Mouse (Mus musculus): Measurements from ENCODE around the gene Hist1h2bh. TPM values are rescaled to one million over a fixed set of nuclear protein-coding genes. Genes with fewer than 3 reads are reported as not detected.
"Not testable (repeated sequence)": the region's sequence is repeated elsewhere in the genome, so short reads cannot be mapped to it uniquely, and the experiment has no call there.

Gene Hist1h2bh
- polyA plus RNA-seq (2012; rRNA removed), result 2.4 and 5.1 TPM in 2 replicates

DNA sequence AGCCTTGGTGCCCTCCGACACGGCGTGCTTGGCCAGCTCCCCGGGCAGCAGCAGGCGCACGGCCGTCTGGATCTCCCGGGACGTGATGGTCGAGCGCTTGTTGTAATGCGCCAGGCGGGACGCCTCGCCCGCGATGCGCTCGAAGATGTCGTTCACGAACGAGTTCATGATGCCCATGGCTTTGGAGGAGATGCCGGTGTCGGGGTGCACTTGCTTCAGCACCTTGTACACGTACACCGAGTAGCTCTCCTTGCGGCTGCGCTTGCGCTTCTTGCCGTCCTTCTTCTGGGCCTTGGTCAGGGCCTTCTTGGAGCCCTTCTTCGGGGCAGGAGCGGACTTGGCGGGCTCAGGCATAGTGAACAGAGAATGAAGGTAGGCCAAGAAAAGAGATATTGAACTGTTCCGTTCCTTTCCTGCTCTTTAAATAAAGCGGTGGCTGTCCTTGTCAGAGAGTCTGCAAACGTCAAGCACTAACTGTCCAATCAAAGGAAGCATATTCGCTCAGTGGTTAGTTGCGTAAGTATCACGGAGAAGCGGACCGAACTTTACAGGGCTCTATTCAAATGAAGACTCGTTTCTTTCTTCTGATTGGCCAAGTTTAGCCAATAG lies at the start of gene Hist1h2bh:
TSS of gene Hist1h2bh (minus strand) at position 394 of the 609 bp plus-strand sequence.
- H3K27me3 ChIP-seq (ENCODE audit: control insufficient read depth, insufficient read depth, low read length); H3K36me3 ChIP-seq (ENCODE audit: control insufficient read depth, insufficient read depth, low read length); H3K4me1 ChIP-seq (ENCODE audit: control insufficient read depth, insufficient read depth, insufficient read length, low read length): not testable (repeated sequence)
- peak within 1 kb of the TSS; percentile 92 for H3K27ac ChIP-seq (ENCODE audit: insufficient read depth, low read depth, low read length)
- peak; percentile 53; the same call in 1 of the 2 replicates for TF ChIP-seq POLR2A (IDR thresholded peaks at IDR 0.05; ENCODE audit: low read depth, low read length)
- H3K4me3 ChIP-seq (ENCODE audit: low read depth, low read length), result peak within 1 kb of the TSS; percentile 92
- under 1% methylated on average over 36 of the region's 42 CpGs for WGBS

DNA sequence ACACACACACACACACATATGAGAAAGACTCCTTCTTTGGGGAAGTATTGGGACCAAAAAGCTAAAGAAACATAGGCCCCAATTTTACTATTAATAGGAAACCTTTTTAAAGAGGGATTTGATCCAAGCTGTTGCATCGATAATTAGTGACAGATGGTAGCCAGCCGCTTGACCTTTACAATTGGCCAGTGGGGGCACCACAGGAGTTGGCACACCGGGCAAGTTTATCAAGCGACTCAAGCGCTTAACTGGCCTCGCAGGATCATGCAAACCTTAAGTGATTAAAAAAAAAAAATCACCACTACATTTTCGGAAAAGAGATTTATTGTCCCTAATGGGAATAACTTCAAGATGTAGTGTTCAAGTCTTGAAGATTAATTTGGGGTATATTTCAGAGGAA lies 49.4 kb upstream of the Hist1h2bh start:
- no peak for TF ChIP-seq POLR2A (IDR thresholded peaks at IDR 0.05; ENCODE audit: low read depth, low read length)
- TF ChIP-seq CTCF (IDR thresholded peaks at IDR 0.05; ENCODE audit: extremely low read depth, insufficient read length, insufficient replicate concordance, low read depth, low read length), result no peak
- Histone ChIP-seq H3K4me3 (ENCODE audit: low read depth, low read length) (no peak overlapping the region), H3K27ac (ENCODE audit: insufficient read depth, low read depth, low read length) (0 out of 2 replicates have a peak overlapping the region, but pooled peaks have one; percentile 77), H3K36me3 (ENCODE audit: control insufficient read depth, insufficient read depth, low read length) (no peaks in the 10 kb centered on the region), H3K4me1 (ENCODE audit: control insufficient read depth, insufficient read depth, insufficient read length, low read length) (peaks cover 10% of the 10 kb centered on the region; the same call in 1 of the 2 replicates), H3K27me3 (ENCODE audit: control insufficient read depth, insufficient read depth, low read length) (no peaks in the 10 kb centered on the region)
- 42% methylated on average over 7 of the region's 7 CpGs for WGBS

DNA sequence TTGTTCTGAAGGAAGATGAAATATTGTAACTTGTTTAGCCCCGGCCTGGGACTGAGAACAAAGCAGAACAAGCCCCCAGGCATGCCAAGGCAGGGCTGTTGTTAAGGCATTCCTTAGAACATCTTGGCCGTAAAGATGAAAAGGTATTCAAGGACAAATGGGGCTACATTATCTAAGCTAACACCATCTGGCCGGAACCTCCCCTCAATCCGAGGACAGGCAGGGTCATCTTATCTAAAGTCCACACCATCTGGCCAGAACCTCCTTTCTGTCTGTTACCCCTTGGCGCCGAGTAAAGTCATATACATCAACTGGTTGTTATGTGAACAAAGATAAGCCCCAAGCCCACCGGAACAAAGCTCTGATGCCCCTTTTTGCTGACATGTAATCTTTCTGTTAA lies 48.7 kb upstream of the Hist1h2bh start:
- H3K4me1 ChIP-seq (ENCODE audit: control insufficient read depth, insufficient read depth, insufficient read length, low read length); H3K36me3 ChIP-seq (ENCODE audit: control insufficient read depth, insufficient read depth, low read length); H3K4me3 ChIP-seq (ENCODE audit: low read depth, low read length); H3K27me3 ChIP-seq (ENCODE audit: control insufficient read depth, insufficient read depth, low read length); H3K27ac ChIP-seq (ENCODE audit: insufficient read depth, low read depth, low read length): not testable (repeated sequence)
- WGBS, result 78% methylated on average over 7 of the region's 7 CpGs

DNA sequence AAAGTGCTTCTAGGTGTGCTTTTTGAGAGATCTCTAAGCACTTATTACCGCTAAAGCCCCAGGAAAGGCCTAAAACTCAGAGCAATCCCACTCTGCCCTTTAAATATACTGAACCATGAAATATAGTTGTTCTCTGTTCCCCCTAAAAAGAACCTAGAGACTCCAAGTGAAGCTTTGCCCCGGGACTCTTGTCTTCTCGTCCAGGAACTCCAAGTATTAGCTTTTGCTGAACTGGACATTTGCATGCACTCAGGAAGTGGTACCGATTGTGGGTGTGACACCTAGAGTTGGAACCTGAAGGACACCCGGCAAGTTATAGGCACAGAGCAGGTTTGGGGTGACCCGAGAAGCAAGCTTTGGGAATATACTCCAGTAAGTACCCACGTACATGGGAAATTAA lies 48.0 kb upstream of the Hist1h2bh start:
- 88% methylated on average over 7 of the region's 7 CpGs for WGBS
- Histone ChIP-seq H3K4me3 (ENCODE audit: low read depth, low read length) (no peak overlapping the region), H3K27me3 (ENCODE audit: control insufficient read depth, insufficient read depth, low read length) (no peaks in the 10 kb centered on the region), H3K4me1 (ENCODE audit: control insufficient read depth, insufficient read depth, insufficient read length, low read length) (peaks cover 9% of the 10 kb centered on the region; the same call in 1 of the 2 replicates), H3K36me3 (ENCODE audit: control insufficient read depth, insufficient read depth, low read length) (no peaks in the 10 kb centered on the region), H3K27ac (ENCODE audit: insufficient read depth, low read depth, low read length) (no peak overlapping the region)
- TF ChIP-seq CTCF (IDR thresholded peaks at IDR 0.05; ENCODE audit: extremely low read depth, insufficient read length, insufficient replicate concordance, low read depth, low read length) (no peak), POLR2A (IDR thresholded peaks at IDR 0.05; ENCODE audit: low read depth, low read length) (no peak)

DNA sequence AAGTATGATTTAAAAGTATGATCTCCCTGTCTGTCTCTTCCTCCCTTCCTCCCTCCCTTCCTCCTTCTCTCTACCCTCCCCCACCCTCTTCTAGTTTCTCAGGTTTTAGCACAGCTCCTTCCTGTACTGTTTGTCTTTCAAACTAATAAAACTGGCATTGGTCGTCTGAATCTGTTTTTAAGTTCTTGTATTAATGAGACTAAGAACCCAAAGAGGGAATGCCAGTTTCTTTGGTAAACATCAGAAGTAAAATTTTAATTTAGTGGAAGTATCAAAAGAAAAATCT lies 43.7 kb upstream of the Hist1h2bh start:
- TF ChIP-seq POLR2A (IDR thresholded peaks at IDR 0.05; ENCODE audit: low read depth, low read length), result no peak
- TF ChIP-seq CTCF (IDR thresholded peaks at IDR 0.05; ENCODE audit: extremely low read depth, insufficient read length, insufficient replicate concordance, low read depth, low read length), result no peak
- H3K4me3 ChIP-seq (ENCODE audit: low read depth, low read length), result peak overlapping the region; percentile 42; the same call in 1 of the 2 replicates
- 4% methylated on average over 1 of the region's 1 CpGs for WGBS
- H3K4me1 ChIP-seq (ENCODE audit: control insufficient read depth, insufficient read depth, insufficient read length, low read length), result peaks cover 2% of the 10 kb centered on the region; the same call in 1 of the 2 replicates
- H3K27me3 ChIP-seq (ENCODE audit: control insufficient read depth, insufficient read depth, low read length), result no peaks in the 10 kb centered on the region
- peak overlapping the region; percentile 98 for H3K27ac ChIP-seq (ENCODE audit: insufficient read depth, low read depth, low read length)
- H3K36me3 ChIP-seq (ENCODE audit: control insufficient read depth, insufficient read depth, low read length), result no peaks in the 10 kb centered on the region

DNA sequence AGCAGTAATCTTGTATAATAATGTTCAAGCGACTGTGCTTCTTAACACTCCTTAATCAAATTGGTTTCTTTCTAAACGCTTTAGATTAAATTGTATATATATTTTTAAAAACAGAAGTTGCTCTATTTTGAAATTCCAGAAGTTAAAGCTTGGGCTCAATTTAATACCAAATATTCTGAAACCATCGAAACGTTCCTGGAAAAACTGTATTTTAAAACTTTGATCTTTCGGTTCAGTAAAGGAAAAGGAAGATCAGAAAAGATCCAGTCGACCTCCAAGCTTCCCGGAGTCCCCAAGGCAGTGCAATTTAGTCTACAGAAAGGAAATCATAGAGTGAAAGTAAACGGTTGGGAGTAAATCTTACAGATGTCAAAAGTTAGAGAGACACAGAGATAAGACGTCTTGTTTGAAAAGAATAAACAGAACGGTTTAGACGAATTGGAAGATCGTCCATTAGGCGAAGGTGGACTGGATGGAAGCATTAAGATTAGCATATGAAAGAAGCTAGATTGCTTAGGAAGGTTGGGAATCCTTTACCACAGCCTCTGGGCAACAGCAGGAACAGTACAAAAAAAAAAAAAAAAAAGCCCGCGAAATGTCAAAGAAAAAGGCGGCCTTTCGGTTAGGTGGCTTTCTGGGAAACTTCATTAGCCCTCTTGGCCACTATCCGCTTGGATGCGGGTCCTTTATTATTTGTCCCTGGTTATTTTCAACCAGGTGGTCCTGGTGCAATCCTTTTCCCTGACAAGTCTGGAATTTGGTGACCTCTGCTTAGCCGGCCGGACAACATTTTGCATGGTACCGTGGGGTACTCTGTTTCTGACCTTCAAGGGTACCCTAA lies 43.1 kb upstream of the Hist1h2bh start:
- no peak for TF ChIP-seq POLR2A (IDR thresholded peaks at IDR 0.05; ENCODE audit: low read depth, low read length)
- TF ChIP-seq CTCF (IDR thresholded peaks at IDR 0.05; ENCODE audit: extremely low read depth, insufficient read length, insufficient replicate concordance, low read depth, low read length), result no peak
- Histone ChIP-seq H3K4me3 (ENCODE audit: low read depth, low read length) (peak overlapping the region; percentile 42; the same call in 1 of the 2 replicates), H3K27ac (ENCODE audit: insufficient read depth, low read depth, low read length) (peak overlapping the region; percentile 98), H3K4me1 (ENCODE audit: control insufficient read depth, insufficient read depth, insufficient read length, low read length) (peaks cover 2% of the 10 kb centered on the region; the same call in 1 of the 2 replicates), H3K27me3 (ENCODE audit: control insufficient read depth, insufficient read depth, low read length) (no peaks in the 10 kb centered on the region), H3K36me3 (ENCODE audit: control insufficient read depth, insufficient read depth, low read length) (no peaks in the 10 kb centered on the region)
- WGBS, result 1% methylated on average over 22 of the region's 22 CpGs

DNA sequence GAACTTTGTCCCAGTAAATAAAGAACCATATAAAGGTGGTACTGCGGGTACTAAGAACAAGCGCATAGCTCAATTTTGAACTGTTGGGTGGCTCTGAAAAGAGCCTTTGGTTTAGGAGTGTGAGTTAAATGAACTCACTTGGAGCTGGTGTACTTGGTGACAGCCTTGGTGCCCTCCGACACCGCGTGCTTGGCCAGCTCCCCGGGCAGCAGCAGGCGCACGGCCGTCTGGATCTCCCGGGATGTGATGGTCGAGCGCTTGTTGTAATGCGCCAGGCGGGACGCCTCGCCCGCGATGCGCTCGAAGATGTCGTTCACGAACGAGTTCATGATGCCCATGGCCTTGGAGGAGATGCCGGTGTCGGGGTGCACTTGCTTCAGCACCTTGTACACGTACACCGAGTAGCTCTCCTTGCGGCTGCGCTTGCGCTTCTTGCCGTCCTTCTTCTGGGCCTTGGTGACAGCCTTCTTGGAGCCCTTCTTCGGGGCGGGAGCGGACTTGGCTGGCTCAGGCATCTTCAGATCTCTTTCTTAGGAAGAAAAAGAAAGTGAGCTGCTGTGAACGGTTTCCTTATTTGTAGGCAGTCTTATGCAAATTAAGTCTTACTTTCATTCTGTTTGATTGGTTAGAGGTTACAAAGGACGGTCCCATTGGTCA lies 42.4 kb upstream of the Hist1h2bh start:
- Histone ChIP-seq H3K4me3 (ENCODE audit: low read depth, low read length) (peak overlapping the region; percentile 77), H3K27ac (ENCODE audit: insufficient read depth, low read depth, low read length) (peak overlapping the region; percentile 99)
- WGBS, result under 1% methylated on average over 34 of the region's 36 CpGs
- H3K27me3 ChIP-seq (ENCODE audit: control insufficient read depth, insufficient read depth, low read length); H3K4me1 ChIP-seq (ENCODE audit: control insufficient read depth, insufficient read depth, insufficient read length, low read length); H3K36me3 ChIP-seq (ENCODE audit: control insufficient read depth, insufficient read depth, low read length): not testable (repeated sequence)
- TF ChIP-seq POLR2A (IDR thresholded peaks at IDR 0.05; ENCODE audit: low read depth, low read length), result peak; percentile 88
